Mouse (Mus musculus) adrenal gland, adult 8-10 months (tissue): ENCODE measurements around the gene Msl2. TPM values are rescaled to one million over a fixed set of nuclear protein-coding genes. Genes with fewer than 3 reads are reported as not detected.
A peak's percentile ranks its signal among the peaks of the same experiment; 100 is the strongest.

Experiments
- DNase-seq: peaks from one replicate; pipeline ENCODE4 v3.0.0; 2022
- total RNA-seq, 4 experiments: library from RNA; stranded (reverse); gene quantifications; 2 replicates each; pipeline ENCODE4 v1.2.4; 2022

Msl2 gene
- total RNA-seq, 4 experiments from 2014 or later: 54.2 to 57.2 (median 54.9) TPM

GRCm38 (mm10) chr9:101075091-101075581 lies 1.2 kb downstream of the Msl2 start:
- DNase-seq: no peak

GRCm38 (mm10) chr9:101075694-101076093 lies 1.8 kb downstream of the Msl2 start:
- no peak for DNase-seq

- DNase-seq: peak; percentile 76
Observed at GRCm38 (mm10) chr9:101076095-101076875, 2.4 kb downstream of the Msl2 start.

GRCm38 (mm10) chr9:101077486-101077885 lies 3.6 kb downstream of the Msl2 start:
- no peak for DNase-seq

- DNase-seq: no peak
Observed at GRCm38 (mm10) chr9:101078579-101078978, 4.7 kb downstream of the Msl2 start.

GRCm38 (mm10) chr9:101080046-101080685 lies 6.3 kb downstream of the Msl2 start:
- no peak for DNase-seq

GRCm38 (mm10) chr9:101083728-101084127 lies 9.8 kb downstream of the Msl2 start:
- no peak for DNase-seq

- no peak for DNase-seq
Observed at GRCm38 (mm10) chr9:101095425-101095824, 21.5 kb downstream of the Msl2 start.

GRCm38 (mm10) chr9:101096461-101096860 lies 22.6 kb downstream of the Msl2 start:
- no peak for DNase-seq

GRCm38 (mm10) chr9:101097542-101097941 lies 23.6 kb downstream of the Msl2 start:
- DNase-seq: no peak

- DNase-seq: no peak
Observed at GRCm38 (mm10) chr9:101099445-101099844, 25.5 kb downstream of the Msl2 start.

GRCm38 (mm10) chr9:101100163-101100562 lies 26.3 kb downstream of the Msl2 start:
- DNase-seq: no peak

GRCm38 (mm10) chr9:101101547-101101946 lies 27.6 kb downstream of the Msl2 start:
- no peak for DNase-seq

- no peak for DNase-seq
Observed at GRCm38 (mm10) chr9:101102288-101102687, 28.4 kb downstream of the Msl2 start.

- no peak for DNase-seq
Observed at GRCm38 (mm10) chr9:101104931-101105330, 31.0 kb downstream of the Msl2 start.

- no peak for DNase-seq
Observed at GRCm38 (mm10) chr9:101105735-101106134, 31.8 kb downstream of the Msl2 start.

- peak; percentile 45 for DNase-seq
Observed at GRCm38 (mm10) chr9:101107386-101107785, 33.5 kb downstream of the Msl2 start.

GRCm38 (mm10) chr9:101110013-101110412 lies 36.1 kb downstream of the Msl2 start:
- DNase-seq: peak; percentile 17

GRCm38 (mm10) chr9:101113317-101113716 lies 39.4 kb downstream of the Msl2 start:
- no peak for DNase-seq

GRCm38 (mm10) chr9:101114182-101114884 lies 40.4 kb downstream of the Msl2 start:
- DNase-seq: no peak

GRCm38 (mm10) chr9:101143635-101144034 lies 69.7 kb downstream of the Msl2 start:
- no peak for DNase-seq

GRCm38 (mm10) chr9:101152872-101153271 lies 79.0 kb downstream of the Msl2 start:
- no peak for DNase-seq
